Mouse (Mus musculus) G1E (cell line): Measurements from ENCODE around the gene Rhobtb1. TPM values are rescaled to one million over a fixed set of nuclear protein-coding genes. Genes with fewer than 3 reads are reported as not detected.

Source experiments
- ATAC-seq: 2 replicates; pipeline ENCODE4 v1.8.0; 2016; ENCODE audit warnings: mild to moderate bottlenecking; ENCODE audit not compliant: insufficient number of reproducible peaks, poor library complexity, low FRiP score, severe bottlenecking; ENCODE audit errors: extremely low read depth
- DNase-seq: peaks from one replicate; pipeline ENCODE4 v3.0.0; 2012; ENCODE audit warnings: low spot score
- H3K27me3 ChIP-seq: 2 replicates; pipeline ENCODE4 v1.6.1; 2012; ENCODE audit warnings: mild to moderate bottlenecking, low read length, inconsistent platforms; ENCODE audit not compliant: insufficient read depth
- H3K36me3 ChIP-seq: replicated peaks from 2 replicates; pipeline ENCODE3; 2012; ENCODE audit warnings: mild to moderate bottlenecking, inconsistent platforms
- H3K4me1 ChIP-seq: 2 replicates; pipeline ENCODE4 v1.6.1; 2012; ENCODE audit warnings: low read depth, low read length, inconsistent platforms, mixed read lengths; ENCODE audit not compliant: insufficient read depth
- H3K4me3 ChIP-seq: 2 replicates; pipeline ENCODE4 v1.5.1; 2012; ENCODE audit warnings: low read depth, mild to moderate bottlenecking, inconsistent platforms, low read length, moderate library complexity, mixed read lengths
- H3K9me3 ChIP-seq: replicated peaks from 2 replicates; pipeline ENCODE4 v1.6.1; 2012; ENCODE audit warnings: inconsistent platforms
- CTCF ChIP-seq: IDR thresholded peaks from 2 replicates; pipeline ENCODE4 v1.5.1; 2012; ENCODE audit warnings: low read depth, low read length, inconsistent platforms, mixed read lengths
- GATA1 ChIP-seq: IDR thresholded peaks from 2 replicates; pipeline ENCODE4 v1.6.1; 2012; ENCODE audit warnings: borderline replicate concordance, low read length, inconsistent platforms, mixed read lengths
- GATA2 ChIP-seq: IDR thresholded peaks from 2 replicates; pipeline ENCODE4 v1.6.1; 2012; ENCODE audit warnings: low read depth, low read length, inconsistent platforms, borderline replicate concordance
- POLR2AphosphoS5 ChIP-seq: IDR thresholded peaks from 2 replicates; pipeline ENCODE4 v1.6.1; 2012; ENCODE audit warnings: low read depth, low read length, inconsistent platforms; ENCODE audit not compliant: insufficient replicate concordance
- TAL1 ChIP-seq: conservative IDR thresholded peaks from 2 replicates; pipeline ENCODE4 v1.6.1; 2012; ENCODE audit warnings: low read depth, low read length, inconsistent platforms, mixed read lengths
- polyA plus RNA-seq: library from polyadenylated mRNA; stranded (reverse); fragments of >175 nt; gene quantifications from 2 replicates; pipeline ENCODE4 v1.2.3, GENCODE M21; 2012
- total RNA-seq, 2 experiments: library from RNA; stranded (forward) in 1 of 2; stranded (reverse) in 1 of 2; fragments of 200-1000 nt in 1 of 2; fragments of >200 nt in 1 of 2; fragmentation: Nextera tagmentation in 1 of 2; gene quantifications; 2 replicates each; pipeline ENCODE4 v1.2.3; 2014 to 2017

Rhobtb1 gene
- total and polyA plus RNA-seq, 3 experiments = 0.05 TPM; not detected in 2

GRCm38 (mm10) chr10:69278764-69279606, 127.8 kb downstream of the Rhobtb1 start:
- Histone ChIP-seq H3K9me3 (peaks cover 50% of the 10 kb centered on the region), H3K27me3 (no peaks in the 10 kb centered on the region), H3K36me3 (no peaks in the 10 kb centered on the region), H3K4me1 (no peaks in the 10 kb centered on the region), H3K4me3 (no peak overlapping the region)
- no peak for ATAC-seq
- TF ChIP-seq POLR2AphosphoS5 (no peak), TAL1 (no peak), CTCF (no peak), GATA2 (no peak), GATA1 (no peak)
- DNase-seq = no peak

DNA sequence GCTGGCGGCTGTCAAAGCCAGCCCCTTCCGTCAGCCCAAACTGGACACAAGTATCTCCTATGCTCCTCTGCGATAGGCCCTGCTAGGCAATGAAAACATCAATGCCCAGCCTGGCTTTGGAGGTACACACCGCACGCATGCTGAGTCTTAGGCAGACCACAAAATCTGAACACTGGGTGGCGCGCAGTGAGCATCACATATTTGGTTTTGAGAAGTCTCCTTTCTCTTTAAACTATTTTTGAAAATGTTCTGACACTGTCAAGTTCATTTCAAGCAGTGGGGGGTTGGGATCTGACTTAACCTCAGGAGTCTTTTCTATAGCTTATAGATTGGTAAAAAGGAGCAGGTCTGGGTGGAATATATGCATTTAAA, 128.4 kb downstream of the Rhobtb1 start:
- Histone ChIP-seq H3K36me3 (no peaks in the 10 kb centered on the region), H3K27me3 (no peaks in the 10 kb centered on the region), H3K4me1 (no peaks in the 10 kb centered on the region), H3K9me3 (peaks cover 45% of the 10 kb centered on the region), H3K4me3 (no peak overlapping the region)
- ATAC-seq = no peak
- no peak for DNase-seq
- TF ChIP-seq TAL1 (no peak), GATA2 (no peak), CTCF (no peak), POLR2AphosphoS5 (no peak), GATA1 (no peak)

DNA sequence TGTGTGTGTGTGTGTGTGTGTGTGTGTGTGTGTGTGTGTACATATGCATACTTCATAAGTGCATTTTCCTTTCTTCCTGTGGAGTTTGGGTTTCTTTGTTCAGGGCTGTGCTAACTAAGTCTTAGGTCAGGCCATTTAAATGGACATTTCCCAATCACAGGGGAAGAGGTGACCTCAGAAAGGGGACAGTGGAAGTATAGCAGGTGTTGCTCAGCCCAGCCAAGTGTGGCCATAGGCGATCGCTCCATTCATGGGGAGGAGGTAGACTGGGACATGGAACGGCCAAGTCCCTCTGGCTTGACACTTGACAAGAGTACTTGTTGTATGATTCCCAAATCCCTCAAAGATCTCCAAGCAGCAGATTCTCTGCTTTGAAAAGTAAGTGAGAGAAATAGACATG, 135.7 kb downstream of the Rhobtb1 start:
- Histone ChIP-seq H3K9me3 (peaks cover 71% of the 10 kb centered on the region), H3K4me3 (no peak overlapping the region), H3K36me3 (no peaks in the 10 kb centered on the region), H3K4me1 (no peaks in the 10 kb centered on the region), H3K27me3 (no peaks in the 10 kb centered on the region)
- ATAC-seq = no peak
- TF ChIP-seq GATA2 (no peak), GATA1 (no peak), POLR2AphosphoS5 (no peak), CTCF (no peak), TAL1 (no peak)
- no peak for DNase-seq

- Histone ChIP-seq H3K36me3 (no peaks in the 10 kb centered on the region), H3K4me3 (no peak overlapping the region)
- no peak for ATAC-seq
These were observed 136.9 kb downstream of the Rhobtb1 start for GRCm38 (mm10) chr10:69288086-69288485.

DNA sequence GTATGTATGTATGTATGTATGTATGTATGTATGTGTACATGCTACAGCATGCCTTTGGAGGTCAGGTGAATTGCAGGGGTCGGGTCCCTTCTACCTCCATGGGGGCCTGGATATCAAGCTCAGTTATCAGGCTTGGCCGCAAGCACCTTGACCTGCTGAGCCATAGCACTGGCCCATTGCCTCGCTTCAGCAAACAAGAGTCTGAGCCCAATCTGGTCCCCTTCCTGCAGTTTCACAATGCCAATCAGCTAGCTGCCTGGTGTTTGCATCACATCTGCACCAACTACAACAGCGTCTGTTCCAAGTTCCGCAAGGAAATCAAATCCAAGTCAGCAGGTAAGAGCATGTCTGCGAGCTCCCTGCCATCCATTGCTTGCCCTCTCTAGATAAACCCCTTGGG, 137.5 kb downstream of the Rhobtb1 start:
- H3K4me3 ChIP-seq = no peak overlapping the region
- no peak for TF ChIP-seq GATA1
- TF ChIP-seq POLR2AphosphoS5 = no peak
- TF ChIP-seq GATA2 = no peak
- TF ChIP-seq CTCF = no peak
- TF ChIP-seq TAL1 = no peak
- H3K36me3 ChIP-seq = no peaks in the 10 kb centered on the region
- DNase-seq (no peak), ATAC-seq (no peak)
- no peaks in the 10 kb centered on the region for H3K27me3 ChIP-seq
- H3K4me1 ChIP-seq = no peaks in the 10 kb centered on the region
- H3K9me3 ChIP-seq = peaks cover 75% of the 10 kb centered on the region

More at GRCm38 (mm10) chr10:69288086-69288485, 136.9 kb downstream of the Rhobtb1 start:
- DNase-seq = no peak
- H3K27me3 ChIP-seq = no peaks in the 10 kb centered on the region
- H3K9me3 ChIP-seq = peaks cover 75% of the 10 kb centered on the region
- TF ChIP-seq TAL1 = no peak
- no peak for TF ChIP-seq GATA2
- TF ChIP-seq POLR2AphosphoS5 = no peak
- no peak for TF ChIP-seq CTCF
- no peaks in the 10 kb centered on the region for H3K4me1 ChIP-seq

DNA sequence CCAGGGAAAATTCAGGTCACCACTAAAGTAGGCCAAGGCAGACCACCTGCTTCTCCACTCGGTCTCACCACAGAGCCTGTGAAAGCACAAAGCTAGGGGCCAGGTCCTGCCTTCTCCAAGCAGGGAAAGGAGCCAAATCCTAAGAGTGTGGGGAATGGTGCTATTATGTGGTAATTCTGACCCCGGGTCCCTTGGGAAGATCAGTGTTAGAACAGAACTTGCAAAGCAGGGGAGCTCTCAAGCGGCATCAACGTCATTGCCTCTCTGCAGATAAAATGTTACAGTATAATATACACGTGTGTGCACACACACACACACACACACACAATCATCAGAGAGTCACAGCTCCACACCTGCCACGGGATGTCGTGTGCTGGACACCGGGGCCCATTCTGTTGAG, 139.5 kb downstream of the Rhobtb1 start:
- no peaks in the 10 kb centered on the region for H3K36me3 ChIP-seq
- no peak for DNase-seq
- H3K27me3 ChIP-seq = no peaks in the 10 kb centered on the region
- TF ChIP-seq GATA2 (no peak), TAL1 (no peak), POLR2AphosphoS5 (no peak), GATA1 (no peak), CTCF (no peak)
- H3K9me3 ChIP-seq = peaks cover 73% of the 10 kb centered on the region
- H3K4me1 ChIP-seq = no peaks in the 10 kb centered on the region
- ATAC-seq = no peak
- H3K4me3 ChIP-seq = no peak overlapping the region
